Mouse (Mus musculus): ENCODE results near the gene Tacc2. TPM values are rescaled to one million over a fixed set of nuclear protein-coding genes. Genes with fewer than 3 reads are reported as not detected.

Tacc2 gene
- polyA plus RNA-seq, 1 experiment from 2014 or later = 6.8 TPM

DNA sequence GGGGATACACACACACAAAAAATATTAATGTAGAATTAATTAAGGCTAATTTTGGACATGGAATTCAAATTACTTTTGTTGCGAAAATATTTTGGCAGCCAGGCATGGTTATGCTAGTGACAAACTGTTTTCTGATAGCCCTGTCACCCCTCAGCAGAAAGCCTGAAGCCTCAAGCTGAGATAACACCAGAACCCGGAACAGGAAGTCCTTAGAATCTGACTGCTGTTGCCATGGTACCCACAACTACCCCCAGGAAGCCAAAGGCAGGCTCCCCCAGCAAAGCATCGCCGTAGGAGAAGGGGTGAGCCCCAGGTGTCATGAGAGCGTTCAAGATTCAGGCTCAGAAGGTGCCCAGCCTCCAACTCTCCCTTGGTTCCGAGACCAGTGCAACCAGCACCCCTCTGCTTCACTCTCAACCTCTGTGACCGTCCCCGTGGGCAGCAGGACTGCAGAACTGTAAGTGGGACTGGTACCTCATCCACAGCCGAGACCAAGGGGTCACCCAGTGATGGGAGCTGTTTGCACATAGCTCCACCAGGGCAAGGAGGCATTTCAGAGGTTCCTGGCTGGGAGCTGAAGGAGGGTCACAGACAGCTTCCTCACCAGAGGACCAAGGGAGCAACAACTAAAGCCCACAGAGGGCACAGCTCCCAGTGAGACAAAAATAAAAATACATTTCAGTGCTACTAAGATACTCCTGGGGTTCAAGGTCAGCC is 196.8 kb downstream of the Tacc2 start, which contains the start of gene Btbd16:
Gene Btbd16, plus strand, starts transcription at position 156 of the 717 bp plus-strand sequence.
- WGBS (ENCODE audit: missing documents) = 50% methylated on average over 9 of the region's 9 CpGs
- Histone ChIP-seq H3K36me3 (ENCODE audit: inconsistent target) (no peaks in the 10 kb centered on the region), H3K4me3 (ENCODE audit: inconsistent target) (no peak within 1 kb of the TSS), H3K79me2 (ENCODE audit: inconsistent target) (no peaks in the 10 kb centered on the region), H3K27ac (no peak within 1 kb of the TSS)

DNA sequence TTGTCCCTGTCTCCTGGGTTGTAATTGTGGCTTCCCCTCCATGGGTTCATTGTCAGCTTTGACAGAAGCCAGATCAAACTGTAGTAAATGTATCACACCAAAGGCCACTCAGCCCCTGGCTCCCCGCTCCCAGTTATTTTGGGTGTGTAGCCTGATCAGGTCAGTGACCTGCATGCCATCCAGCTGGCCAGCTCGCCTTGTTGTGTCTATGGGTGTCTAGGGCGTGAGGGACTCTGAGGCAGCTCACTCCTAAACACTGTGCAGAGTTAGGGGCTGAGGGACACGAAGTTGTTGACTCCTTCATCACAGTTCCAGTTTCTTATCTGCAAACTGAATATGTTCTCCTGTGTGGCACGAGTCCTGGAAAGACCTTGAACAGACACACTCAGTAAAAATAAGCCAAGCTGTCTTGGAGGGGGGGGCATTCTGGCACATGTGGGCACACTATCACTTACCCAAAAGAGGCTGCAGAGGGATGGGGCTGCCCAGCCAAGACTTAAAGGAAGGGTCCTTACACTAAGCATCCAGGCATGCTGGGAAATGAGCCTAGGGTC is 203.7 kb downstream of the Tacc2 start:
- Histone ChIP-seq H3K79me2 (ENCODE audit: inconsistent target) (no peaks in the 10 kb centered on the region), H3K4me3 (ENCODE audit: inconsistent target) (no peak overlapping the region), H3K36me3 (ENCODE audit: inconsistent target) (no peaks in the 10 kb centered on the region), H3K27ac (no peak overlapping the region)
- WGBS (ENCODE audit: missing documents) = 88% methylated on average over 5 of the region's 5 CpGs

DNA sequence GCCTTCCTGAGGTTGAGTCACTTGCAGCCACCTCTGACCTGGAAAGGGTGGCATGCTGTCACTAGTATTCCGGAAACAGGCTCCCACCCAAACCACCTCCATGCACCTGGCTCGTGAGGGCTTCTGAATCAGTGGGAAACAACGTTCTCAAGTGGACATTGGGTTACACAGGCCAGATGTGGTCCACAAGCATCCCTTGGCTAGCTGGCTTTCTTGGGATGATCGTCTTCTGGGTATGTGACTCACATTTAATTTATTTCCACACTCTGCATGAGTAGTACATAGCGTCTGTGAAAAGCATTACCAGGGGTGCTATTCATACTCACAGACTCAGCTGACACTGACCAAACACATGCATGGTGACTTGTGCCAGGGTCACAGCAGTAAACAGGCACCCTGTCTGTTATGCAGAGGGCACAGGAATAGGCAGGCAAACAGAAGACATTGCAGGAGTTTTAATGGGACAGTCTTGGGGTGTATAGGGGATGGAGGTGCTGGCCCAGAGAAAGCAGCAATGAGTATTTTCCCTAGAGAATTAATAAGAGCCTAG is 205.3 kb downstream of the Tacc2 start:
- no peaks in the 10 kb centered on the region for H3K36me3 ChIP-seq (ENCODE audit: inconsistent target)
- H3K27ac ChIP-seq = no peak overlapping the region
- no peak overlapping the region for H3K4me3 ChIP-seq (ENCODE audit: inconsistent target)
- H3K79me2 ChIP-seq (ENCODE audit: inconsistent target) = no peaks in the 10 kb centered on the region
- WGBS (ENCODE audit: missing documents) = 79% methylated on average over 5 of the region's 5 CpGs

DNA sequence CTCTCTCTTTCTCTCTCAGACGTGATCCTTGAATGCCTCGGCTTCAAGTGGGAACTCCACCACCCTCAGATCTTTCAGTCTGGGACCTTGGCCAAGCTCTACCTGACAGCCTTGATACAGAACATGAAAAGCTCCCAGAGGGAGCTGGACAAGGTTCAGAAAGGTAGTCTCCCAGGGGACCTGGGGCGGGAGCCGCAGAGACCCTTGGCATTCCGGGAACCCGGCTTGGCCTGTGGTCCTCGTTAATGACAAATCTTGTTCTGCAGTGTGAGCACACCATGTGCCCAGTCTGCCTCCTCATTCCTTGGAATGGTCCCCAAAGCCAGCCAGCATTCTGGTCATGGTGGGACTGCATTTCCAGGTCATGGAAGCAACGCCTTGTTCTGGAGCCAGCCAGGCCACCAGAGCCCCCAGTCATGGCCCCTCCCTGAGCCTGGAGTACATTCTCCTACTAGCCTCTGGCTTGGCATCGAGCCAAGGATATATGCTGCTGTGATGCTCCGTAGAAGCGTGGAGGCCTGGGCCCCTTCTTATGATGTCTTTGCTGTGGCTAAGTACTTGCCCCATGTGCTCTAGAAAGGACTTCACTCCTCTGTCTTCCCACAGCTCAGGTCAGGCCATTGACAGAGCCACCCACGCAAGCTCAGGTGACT is 208.8 kb downstream of the Tacc2 start:
- Histone ChIP-seq H3K79me2 (ENCODE audit: inconsistent target) (no peaks in the 10 kb centered on the region), H3K36me3 (ENCODE audit: inconsistent target) (no peaks in the 10 kb centered on the region), H3K27ac (no peak overlapping the region), H3K4me3 (ENCODE audit: inconsistent target) (no peak overlapping the region)
- WGBS (ENCODE audit: missing documents) = 92% methylated on average over 12 of the region's 12 CpGs

DNA sequence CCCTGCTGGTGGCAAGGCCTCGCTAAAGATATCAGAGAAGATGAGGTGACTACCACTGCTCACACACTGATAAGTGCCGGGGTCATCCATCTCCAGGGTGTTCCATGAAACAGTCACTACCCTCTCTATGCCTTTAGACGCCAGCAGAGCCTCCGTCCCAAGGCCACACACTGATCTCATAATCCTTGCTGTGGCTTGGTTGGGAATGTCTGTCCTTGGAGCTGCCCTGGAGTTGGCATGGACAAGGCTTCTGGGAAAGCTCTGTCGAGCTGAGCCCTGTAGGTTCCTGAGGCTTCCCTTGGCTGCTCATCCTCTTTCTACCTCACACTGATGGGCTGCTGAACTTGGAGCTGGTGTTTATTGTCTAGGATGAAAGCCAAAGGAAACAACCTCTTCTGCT is 209.5 kb downstream of the Tacc2 start:
- no peaks in the 10 kb centered on the region for H3K36me3 ChIP-seq (ENCODE audit: inconsistent target)
- 100% methylated on average over 5 of the region's 5 CpGs for WGBS (ENCODE audit: missing documents)
- no peak overlapping the region for H3K27ac ChIP-seq
- H3K4me3 ChIP-seq (ENCODE audit: inconsistent target) = no peak overlapping the region
- H3K79me2 ChIP-seq (ENCODE audit: inconsistent target) = no peaks in the 10 kb centered on the region

DNA sequence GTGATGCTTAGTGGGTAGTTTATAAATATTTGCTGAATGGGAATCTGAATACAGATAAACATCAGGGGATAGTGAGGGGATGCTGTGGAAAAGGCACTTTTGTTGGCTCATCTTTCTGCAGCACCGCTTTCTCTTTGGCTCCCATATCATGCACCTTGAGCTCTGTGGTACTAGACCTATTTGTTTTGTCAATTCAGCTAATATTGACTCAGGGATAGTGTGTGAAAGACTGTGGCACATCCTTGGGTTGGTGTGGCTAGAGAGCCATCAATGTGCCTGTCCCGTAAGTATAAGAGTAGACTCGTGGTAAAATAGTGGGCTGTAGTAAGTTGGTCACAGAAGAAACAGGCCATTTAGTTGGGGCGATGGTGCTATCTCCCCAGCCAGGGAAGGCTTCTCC is 210.3 kb downstream of the Tacc2 start:
- Histone ChIP-seq H3K79me2 (ENCODE audit: inconsistent target) (no peaks in the 10 kb centered on the region), H3K36me3 (ENCODE audit: inconsistent target) (no peaks in the 10 kb centered on the region), H3K27ac (no peak overlapping the region), H3K4me3 (ENCODE audit: inconsistent target) (no peak overlapping the region)
- WGBS (ENCODE audit: missing documents) = 97% methylated on average over 4 of the region's 4 CpGs

DNA sequence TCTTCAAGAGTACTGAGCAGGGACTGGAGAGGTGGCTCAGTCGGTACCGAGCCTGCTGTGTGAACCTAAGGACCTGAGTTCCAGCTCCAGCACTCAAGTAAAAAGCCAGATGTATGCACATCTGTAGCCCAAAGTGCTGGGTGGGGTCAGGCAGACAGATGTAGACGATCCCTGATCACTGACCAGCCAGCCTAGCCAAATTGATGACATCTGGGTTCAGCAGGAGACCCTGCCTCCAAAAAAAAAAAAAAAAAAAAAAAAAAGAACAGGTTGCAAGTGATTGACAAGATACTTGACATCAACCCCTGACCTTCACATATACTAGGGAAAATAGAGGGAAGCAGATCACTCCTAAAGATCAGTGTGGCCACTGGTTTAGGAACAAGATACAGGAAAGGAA is 211.7 kb downstream of the Tacc2 start:
- 96% methylated on average over 3 of the region's 3 CpGs for WGBS (ENCODE audit: missing documents)

DNA sequence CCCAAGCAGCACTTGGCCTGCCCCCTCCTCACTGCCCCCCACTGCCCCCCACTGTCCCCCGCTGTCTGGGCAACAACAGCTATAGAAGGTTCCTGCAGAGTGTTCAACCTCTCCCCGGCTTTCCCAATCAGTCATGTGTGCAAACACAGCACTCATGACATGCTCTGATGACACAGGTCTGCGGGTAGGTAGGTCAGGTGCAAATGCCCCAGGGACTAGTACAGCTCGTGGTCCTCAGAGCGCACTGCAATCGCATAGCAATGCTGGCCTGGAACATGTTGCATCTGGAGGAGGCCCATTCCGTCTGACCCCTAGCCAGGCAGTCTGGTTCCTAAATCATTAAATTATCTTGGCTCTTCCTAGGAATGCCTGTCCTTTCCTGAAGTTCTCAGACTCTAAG is 212.2 kb downstream of the Tacc2 start:
- Histone ChIP-seq H3K27ac (no peak overlapping the region), H3K36me3 (ENCODE audit: inconsistent target) (no peaks in the 10 kb centered on the region), H3K79me2 (ENCODE audit: inconsistent target) (no peaks in the 10 kb centered on the region), H3K4me3 (ENCODE audit: inconsistent target) (no peak overlapping the region)
- WGBS (ENCODE audit: missing documents) = 91% methylated on average over 7 of the region's 7 CpGs

More for the DNA sequence above, 211.7 kb downstream of the Tacc2 start:
- Histone ChIP-seq H3K4me3 (ENCODE audit: inconsistent target) (no peak overlapping the region), H3K79me2 (ENCODE audit: inconsistent target) (no peaks in the 10 kb centered on the region), H3K36me3 (ENCODE audit: inconsistent target) (no peaks in the 10 kb centered on the region), H3K27ac (no peak overlapping the region)

DNA sequence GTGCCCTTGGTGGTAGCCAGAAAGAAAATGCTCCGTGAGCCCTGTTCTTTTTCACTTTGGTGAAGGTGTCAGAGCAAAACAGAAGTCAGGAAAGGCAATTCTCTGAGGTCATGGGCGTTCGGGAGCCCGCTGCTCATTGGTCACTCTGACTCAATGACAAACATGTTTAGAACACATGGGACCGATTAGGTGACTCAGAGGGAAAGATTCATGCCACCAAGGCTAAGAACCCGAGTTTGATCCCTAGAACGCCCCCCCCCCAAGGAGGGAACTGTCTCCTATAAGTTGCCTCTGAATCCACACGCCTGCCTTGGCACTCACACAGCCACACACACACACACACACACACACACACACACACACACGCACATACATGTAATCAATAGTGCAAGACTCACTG is 216.4 kb downstream of the Tacc2 start:
- Histone ChIP-seq H3K27ac (no peak overlapping the region), H3K36me3 (ENCODE audit: inconsistent target) (no peaks in the 10 kb centered on the region), H3K79me2 (ENCODE audit: inconsistent target) (no peaks in the 10 kb centered on the region), H3K4me3 (ENCODE audit: inconsistent target) (no peak overlapping the region)
- WGBS (ENCODE audit: missing documents) = 93% methylated on average over 9 of the region's 9 CpGs

DNA sequence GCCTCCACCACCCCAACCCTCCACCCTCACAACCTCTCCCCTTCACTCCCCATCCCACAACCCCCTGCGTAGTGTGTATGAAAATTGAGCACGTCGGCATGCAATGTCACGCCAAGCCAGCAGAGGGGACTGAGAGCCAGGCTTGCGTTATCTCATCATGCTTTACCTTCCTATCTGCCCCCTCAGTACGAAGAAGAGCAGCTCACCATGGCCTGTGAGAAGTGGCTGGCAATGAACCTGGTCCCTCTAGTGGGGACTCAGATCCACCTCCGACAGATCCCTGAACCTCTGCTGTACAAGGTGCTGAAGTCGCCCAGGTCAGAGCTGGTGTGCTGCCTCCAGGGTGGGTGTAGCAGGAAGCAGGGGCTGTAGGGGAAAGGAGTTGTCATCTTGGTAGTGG is 219.5 kb downstream of the Tacc2 start:
- Histone ChIP-seq H3K27ac (no peak overlapping the region), H3K4me3 (ENCODE audit: inconsistent target) (no peak overlapping the region), H3K79me2 (ENCODE audit: inconsistent target) (no peaks in the 10 kb centered on the region), H3K36me3 (ENCODE audit: inconsistent target) (no peaks in the 10 kb centered on the region)
- 94% methylated on average over 8 of the region's 8 CpGs for WGBS (ENCODE audit: missing documents)

DNA sequence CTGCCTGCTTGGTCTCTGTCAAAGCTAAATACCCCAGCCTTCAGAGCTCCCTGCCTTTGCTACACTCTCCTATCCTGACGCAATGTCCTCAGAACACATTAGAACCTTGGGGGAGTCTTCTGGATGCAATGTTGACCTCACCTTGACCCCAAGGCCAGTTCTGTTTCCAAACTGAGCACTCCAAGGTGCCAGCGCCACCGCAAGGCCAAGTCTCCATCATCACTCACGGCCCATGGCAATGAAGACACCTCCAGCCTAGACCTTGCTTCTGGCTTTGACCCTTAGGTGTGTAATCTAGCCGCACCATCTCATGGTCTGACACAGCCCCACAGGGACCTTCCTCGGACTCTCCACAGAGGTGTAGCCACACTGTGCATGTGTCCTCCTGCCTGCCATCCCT is 220.3 kb downstream of the Tacc2 start:
- Histone ChIP-seq H3K36me3 (ENCODE audit: inconsistent target) (no peaks in the 10 kb centered on the region), H3K27ac (no peak overlapping the region), H3K4me3 (ENCODE audit: inconsistent target) (no peak overlapping the region), H3K79me2 (ENCODE audit: inconsistent target) (no peaks in the 10 kb centered on the region)
- 94% methylated on average over 6 of the region's 6 CpGs for WGBS (ENCODE audit: missing documents)

DNA sequence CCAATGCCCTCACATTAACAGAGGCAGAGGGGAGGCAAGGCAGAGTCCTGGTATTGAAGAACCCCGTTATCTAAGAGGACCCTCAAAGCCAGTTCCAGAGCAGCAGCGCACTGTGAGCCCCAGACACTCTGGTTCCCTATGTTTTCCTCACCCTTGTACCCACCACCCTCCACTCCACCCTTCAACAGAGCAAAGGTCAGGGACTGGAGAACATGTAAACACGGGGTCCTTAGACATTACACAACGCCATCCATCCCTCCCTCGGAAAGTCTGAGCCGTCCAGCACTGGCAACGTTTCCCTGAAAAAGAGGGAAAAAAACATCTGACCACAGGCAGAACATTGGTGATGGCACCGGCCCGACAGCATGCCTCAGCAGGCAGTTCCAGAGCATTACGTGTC is 222.2 kb downstream of the Tacc2 start:
- Histone ChIP-seq H3K27ac (no peak overlapping the region), H3K4me3 (ENCODE audit: inconsistent target) (no peak overlapping the region)
- 98% methylated on average over 10 of the region's 10 CpGs for WGBS (ENCODE audit: missing documents)

DNA sequence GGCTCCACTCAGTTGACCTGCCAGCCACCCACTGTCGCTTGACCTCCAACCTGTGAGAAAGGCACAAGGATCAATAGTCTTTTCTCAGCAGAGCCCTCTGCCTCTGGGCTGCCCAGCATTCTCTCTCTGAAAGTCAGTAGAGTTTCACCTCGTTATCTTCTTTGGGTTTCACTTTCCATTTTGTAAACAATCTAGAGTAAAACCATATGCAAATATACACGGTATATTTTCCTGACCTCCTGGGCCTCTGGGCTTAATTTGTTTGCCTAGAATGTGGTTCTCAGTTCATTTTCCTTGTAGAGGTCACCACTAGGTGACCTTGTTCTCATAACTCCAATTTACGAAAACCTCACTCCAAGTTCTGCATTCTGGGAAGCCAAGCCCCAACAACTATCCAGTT is 223.4 kb downstream of the Tacc2 start:
- no peak overlapping the region for H3K4me3 ChIP-seq (ENCODE audit: inconsistent target)
- H3K27ac ChIP-seq = no peak overlapping the region
- H3K36me3 ChIP-seq (ENCODE audit: inconsistent target) = no peaks in the 10 kb centered on the region
- 51% methylated on average over 4 of the region's 4 CpGs for WGBS (ENCODE audit: missing documents)
- no peaks in the 10 kb centered on the region for H3K79me2 ChIP-seq (ENCODE audit: inconsistent target)

More for the DNA sequence above, 222.2 kb downstream of the Tacc2 start:
- H3K36me3 ChIP-seq (ENCODE audit: inconsistent target) = no peaks in the 10 kb centered on the region
- H3K79me2 ChIP-seq (ENCODE audit: inconsistent target) = no peaks in the 10 kb centered on the region

DNA sequence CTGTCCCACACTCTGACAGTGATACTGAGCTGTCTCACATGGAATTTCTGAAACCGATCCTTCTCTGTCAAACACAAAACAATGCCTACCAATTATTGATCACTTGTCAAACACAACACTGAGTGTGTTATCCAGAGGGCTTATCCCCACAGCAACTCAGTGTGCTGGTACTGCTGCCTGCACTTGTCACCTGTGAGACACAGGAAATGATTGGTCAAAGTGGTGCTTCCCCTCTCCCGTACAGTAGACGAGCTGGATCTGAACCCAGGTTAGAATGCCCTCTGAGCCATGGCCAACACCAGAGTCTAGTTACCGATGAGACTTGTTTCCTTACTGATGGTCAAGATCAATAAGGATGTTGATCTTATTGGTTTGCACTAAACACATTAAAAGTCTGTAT is 224.6 kb downstream of the Tacc2 start:
- H3K36me3 ChIP-seq (ENCODE audit: inconsistent target) = no peaks in the 10 kb centered on the region
- no peaks in the 10 kb centered on the region for H3K79me2 ChIP-seq (ENCODE audit: inconsistent target)
- no peak overlapping the region for H3K4me3 ChIP-seq (ENCODE audit: inconsistent target)
- WGBS (ENCODE audit: missing documents) = 79% methylated on average over 4 of the region's 4 CpGs
- no peak overlapping the region for H3K27ac ChIP-seq

DNA sequence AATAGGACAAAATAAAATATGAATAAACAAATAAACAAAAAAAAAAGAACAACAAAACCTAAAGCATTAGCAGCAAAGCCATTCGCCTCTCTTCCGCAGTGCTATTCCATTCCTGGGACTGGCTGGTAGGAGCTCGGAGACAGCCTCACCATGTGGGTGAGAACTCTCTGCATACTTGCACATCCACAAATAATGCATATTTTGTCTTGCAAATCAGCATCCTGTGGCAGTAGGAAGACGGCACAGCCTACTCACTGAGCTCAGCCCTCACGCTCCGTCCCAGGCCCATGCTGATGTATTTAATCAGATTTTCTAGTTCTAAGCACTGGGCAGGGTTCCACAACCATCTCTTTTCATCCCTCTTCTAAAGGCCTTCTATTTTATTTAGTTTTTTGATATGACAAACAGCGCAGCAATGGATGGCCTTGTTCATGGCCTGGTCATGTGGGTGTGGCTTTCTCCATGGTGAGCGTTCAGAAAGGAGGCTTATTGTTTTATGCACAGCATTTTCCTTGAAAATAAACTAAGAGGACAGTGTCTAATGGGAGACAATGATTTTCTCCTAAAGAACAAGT is 226.1 kb downstream of the Tacc2 start:
- H3K4me3 ChIP-seq (ENCODE audit: inconsistent target) = no peak overlapping the region
- no peaks in the 10 kb centered on the region for H3K36me3 ChIP-seq (ENCODE audit: inconsistent target)
- no peaks in the 10 kb centered on the region for H3K79me2 ChIP-seq (ENCODE audit: inconsistent target)

More for the DNA sequence above, 226.1 kb downstream of the Tacc2 start:
- no peak overlapping the region for H3K27ac ChIP-seq
- WGBS (ENCODE audit: missing documents) = 94% methylated on average over 8 of the region's 8 CpGs
